Mouse (Mus musculus) forebrain, embryonic 13.5 days (tissue): ENCODE measurements around the gene Sptlc2. TPM values are rescaled to one million over a fixed set of nuclear protein-coding genes. Genes with fewer than 3 reads are reported as not detected.
"Not testable (repeated sequence)": the region's sequence is repeated elsewhere in the genome, so short reads cannot be mapped to it uniquely, and the experiment has no call there.

Experiments used
- ATAC-seq: fragments of 200-750 bp; cut with Nextera tagmentation; 2 replicates; pipeline ENCODE4 v1.8.0; 2017
- H3K27ac ChIP-seq: fragments of 300-500 bp; sonication (generic); 2 replicates; pipeline ENCODE4 v1.5.1; 2015; ENCODE audit warnings: inconsistent platforms, mild to moderate bottlenecking, moderate library complexity
- H3K27me3 ChIP-seq: fragments of 300-500 bp; sonication (generic); 2 replicates; pipeline ENCODE4 v1.6.1; 2015; ENCODE audit warnings: mild to moderate bottlenecking, inconsistent platforms
- H3K36me3 ChIP-seq: fragments of 300-500 bp; sonication (generic); 2 replicates; pipeline ENCODE4 v1.6.1; 2015; ENCODE audit warnings: mild to moderate bottlenecking, inconsistent platforms; ENCODE audit not compliant: poor library complexity, severe bottlenecking
- H3K4me1 ChIP-seq: fragments of 300-500 bp; sonication (generic); 2 replicates; pipeline ENCODE4 v1.6.1; 2015; ENCODE audit warnings: inconsistent platforms
- H3K4me2 ChIP-seq: fragments of 300-500 bp; sonication (generic); 2 replicates; pipeline ENCODE4 v1.6.1; 2015; ENCODE audit warnings: inconsistent platforms, mild to moderate bottlenecking, moderate library complexity
- H3K4me3 ChIP-seq: fragments of 300-500 bp; sonication (generic); 2 replicates; pipeline ENCODE4 v1.5.1; 2015; ENCODE audit warnings: mild to moderate bottlenecking, inconsistent platforms
- H3K9ac ChIP-seq: fragments of 300-500 bp; sonication (generic); 2 replicates; pipeline ENCODE4 v1.6.1; 2015; ENCODE audit warnings: mild to moderate bottlenecking, inconsistent platforms
- H3K9me3 ChIP-seq: fragments of 300-500 bp; sonication (generic); replicated peaks from 2 replicates; pipeline ENCODE4 v1.6.1; 2016; ENCODE audit warnings: inconsistent platforms
- WGBS: fragments of 180-500 bp; shearing (Covaris S2); methylation state at CpG from one replicate; pipeline ENCODE4 v1.1.7; 2015; 5-methylcytosine and 5-hydroxymethylcytosine counted together
- polyA plus RNA-seq: library from polyadenylated mRNA; unstranded; fragments of >200 nt; fragmentation: Nextera tagmentation; extraction: Ambion mirVana; gene quantifications from 2 replicates; pipeline ENCODE4 v1.2.1, GENCODE M21; 2015

Gene Sptlc2
- polyA plus RNA-seq, 1 experiment from 2014 or later = 50.1 TPM

DNA sequence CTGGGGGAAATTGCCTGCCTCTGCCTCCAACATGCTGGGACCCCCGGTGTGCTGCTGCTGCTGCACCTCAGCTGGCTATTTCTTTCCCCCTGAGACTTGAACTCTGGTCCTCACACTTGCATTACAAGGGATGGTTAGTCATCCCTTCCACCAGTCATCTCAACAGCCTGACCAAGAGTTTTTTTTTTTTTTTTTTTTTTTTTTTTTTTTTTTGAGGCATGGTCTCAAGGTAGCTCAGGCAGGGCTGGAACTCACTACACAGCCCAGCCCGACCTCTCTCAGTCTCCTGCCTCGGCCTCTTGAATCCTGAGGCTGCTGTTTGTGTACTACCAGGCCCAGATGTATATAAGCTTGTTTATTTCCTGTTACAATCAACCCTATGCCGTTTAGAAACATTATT, 103.9 kb downstream of the Sptlc2 start:
- Histone ChIP-seq H3K4me2 (no peak overlapping the region), H3K27ac (no peak overlapping the region), H3K9ac (no peak overlapping the region), H3K36me3 (no peaks in the 10 kb centered on the region), H3K4me3 (no peak overlapping the region), H3K4me1 (no peaks in the 10 kb centered on the region), H3K9me3 (no peaks in the 10 kb centered on the region), H3K27me3 (no peaks in the 10 kb centered on the region)
- 76% methylated on average over 4 of the region's 4 CpGs for WGBS
- ATAC-seq = no peak

DNA sequence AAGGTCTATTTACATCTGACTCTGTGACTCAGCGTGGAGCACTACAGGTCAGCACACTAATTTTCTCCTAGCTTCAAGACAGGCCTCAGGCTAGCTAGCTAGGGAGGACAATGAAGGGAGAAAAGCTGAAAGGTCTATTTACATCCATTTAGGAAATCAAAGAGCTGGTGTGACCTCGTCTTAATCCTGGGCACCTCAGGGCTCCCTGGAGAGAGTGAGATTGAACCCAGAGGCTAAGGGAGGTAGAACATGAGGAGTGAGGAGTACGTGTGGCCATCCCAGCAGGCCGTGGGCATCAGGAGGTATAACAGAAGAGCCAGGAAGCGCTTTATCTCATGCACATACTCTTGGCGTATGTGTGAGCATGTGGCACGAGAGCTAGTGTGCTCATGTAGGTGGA, 104.4 kb downstream of the Sptlc2 start:
- no peak for ATAC-seq
- WGBS = 49% methylated on average over 7 of the region's 7 CpGs
- no peak overlapping the region for H3K9ac ChIP-seq

DNA sequence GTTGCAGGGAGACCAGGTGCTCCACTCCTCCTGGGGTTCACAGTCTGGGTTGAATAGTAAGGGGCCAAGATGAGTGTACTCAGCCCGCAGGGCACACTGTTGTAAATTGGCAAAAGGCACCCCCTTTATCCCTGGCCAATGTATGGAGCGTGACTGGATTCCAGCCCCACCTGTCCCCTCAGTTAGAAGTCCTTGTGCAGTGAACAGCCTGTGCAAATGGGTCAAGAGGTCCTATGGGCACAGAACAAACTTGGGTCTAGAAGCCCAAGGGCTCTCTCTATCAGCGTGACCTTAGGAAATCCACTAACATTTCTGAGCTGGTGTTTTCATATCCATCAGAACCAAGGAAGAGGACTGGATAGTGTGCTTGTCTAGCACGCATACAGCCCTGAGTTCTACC, 105.4 kb downstream of the Sptlc2 start:
- Histone ChIP-seq H3K4me1 (peaks cover 4% of the 10 kb centered on the region; the same call in 1 of the 2 replicates), H3K36me3 (no peaks in the 10 kb centered on the region), H3K4me2 (no peak overlapping the region), H3K4me3 (no peak overlapping the region), H3K9me3 (no peaks in the 10 kb centered on the region), H3K27ac (no peak overlapping the region), H3K9ac (no peak overlapping the region), H3K27me3 (no peaks in the 10 kb centered on the region)
- ATAC-seq = no peak
- WGBS = 95% methylated on average over 4 of the region's 4 CpGs

More for the DNA sequence above, 104.4 kb downstream of the Sptlc2 start:
- Histone ChIP-seq H3K27ac (no peak overlapping the region), H3K36me3 (no peaks in the 10 kb centered on the region), H3K4me2 (no peak overlapping the region), H3K27me3 (no peaks in the 10 kb centered on the region), H3K4me1 (no peaks in the 10 kb centered on the region), H3K4me3 (no peak overlapping the region), H3K9me3 (no peaks in the 10 kb centered on the region)

DNA sequence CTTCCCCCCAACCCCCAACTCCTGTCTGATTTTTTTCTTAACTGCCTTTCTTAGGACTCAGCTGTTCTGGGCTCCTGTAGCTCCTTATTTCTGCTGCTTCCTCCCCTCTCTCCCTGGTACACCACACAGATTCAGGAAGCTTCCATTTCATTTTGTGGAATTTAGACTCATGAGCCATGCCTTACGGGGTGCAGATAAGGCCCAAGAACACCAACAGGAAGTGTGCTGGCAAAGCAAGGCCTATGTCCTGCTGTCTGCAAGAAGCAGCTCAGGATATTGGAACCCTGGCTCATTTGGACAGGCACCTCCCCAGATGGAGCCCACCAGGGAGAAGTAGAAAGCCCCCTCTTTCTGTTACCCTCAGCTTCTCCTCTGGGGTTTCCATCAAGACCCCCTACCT, 106.4 kb downstream of the Sptlc2 start:
- Histone ChIP-seq H3K27ac (no peak overlapping the region), H3K4me1 (peaks cover 4% of the 10 kb centered on the region; the same call in 1 of the 2 replicates), H3K9ac (no peak overlapping the region), H3K9me3 (no peaks in the 10 kb centered on the region), H3K4me2 (no peak overlapping the region), H3K27me3 (no peaks in the 10 kb centered on the region), H3K36me3 (peaks cover 2% of the 10 kb centered on the region; the same call in 1 of the 2 replicates), H3K4me3 (no peak overlapping the region)
- no peak for ATAC-seq
- 93% methylated on average over 1 of the region's 1 CpGs for WGBS

DNA sequence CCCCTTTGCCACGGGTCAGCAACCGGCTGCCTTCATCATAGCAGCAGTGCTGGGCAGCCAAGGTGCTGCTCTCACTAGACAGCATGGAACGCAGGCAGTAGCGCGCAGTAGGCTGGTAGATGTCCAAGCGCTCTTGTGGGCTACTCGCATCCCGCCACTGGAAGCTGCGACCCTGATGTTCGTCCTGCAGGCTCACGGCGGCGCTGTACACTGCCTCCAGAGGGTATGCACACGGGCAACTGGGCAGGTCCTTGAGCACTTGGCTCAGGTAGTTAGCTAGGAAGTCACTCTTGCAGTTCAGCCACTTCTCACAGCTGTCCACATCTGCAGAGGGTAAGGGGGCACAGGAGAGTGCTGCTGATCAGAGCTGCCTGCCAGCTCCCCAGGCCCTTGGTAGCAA, 108.3 kb downstream of the Sptlc2 start:
- no peak overlapping the region for H3K9ac ChIP-seq
- no peaks in the 10 kb centered on the region for H3K27me3 ChIP-seq
- H3K36me3 ChIP-seq = peaks cover 21% of the 10 kb centered on the region
- no peak overlapping the region for H3K27ac ChIP-seq
- ATAC-seq = no peak
- WGBS = 35% methylated on average over 14 of the region's 14 CpGs
- no peak overlapping the region for H3K4me2 ChIP-seq
- no peak overlapping the region for H3K4me3 ChIP-seq
- H3K4me1 ChIP-seq = peaks cover 4% of the 10 kb centered on the region; the same call in 1 of the 2 replicates
- no peaks in the 10 kb centered on the region for H3K9me3 ChIP-seq

DNA sequence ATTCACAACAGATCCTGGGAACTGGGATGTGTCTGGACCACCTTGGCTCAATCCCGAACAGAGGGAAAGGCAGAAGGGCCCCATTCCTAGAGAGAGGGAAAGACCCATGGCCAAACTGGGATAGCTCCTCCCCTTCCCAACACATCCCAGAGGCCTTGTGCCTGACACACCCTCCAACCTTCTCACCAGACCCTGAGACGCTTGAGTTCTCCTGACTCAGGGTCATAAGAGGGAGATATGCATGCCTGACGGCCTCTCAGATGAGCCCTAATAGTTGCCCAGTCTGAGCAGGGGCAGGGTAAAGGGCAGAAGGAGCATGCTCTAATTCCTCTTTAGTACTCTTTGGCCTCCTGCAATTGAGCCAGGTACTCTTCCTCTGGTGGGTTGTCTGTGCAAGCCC, 108.8 kb downstream of the Sptlc2 start:
- Histone ChIP-seq H3K27ac (no peak overlapping the region), H3K4me1 (peaks cover 4% of the 10 kb centered on the region; the same call in 1 of the 2 replicates), H3K4me3 (no peak overlapping the region), H3K36me3 (peaks cover 26% of the 10 kb centered on the region), H3K9me3 (no peaks in the 10 kb centered on the region), H3K27me3 (no peaks in the 10 kb centered on the region), H3K4me2 (no peak overlapping the region), H3K9ac (no peak overlapping the region)
- no peak for ATAC-seq
- 71% methylated on average over 3 of the region's 3 CpGs for WGBS

DNA sequence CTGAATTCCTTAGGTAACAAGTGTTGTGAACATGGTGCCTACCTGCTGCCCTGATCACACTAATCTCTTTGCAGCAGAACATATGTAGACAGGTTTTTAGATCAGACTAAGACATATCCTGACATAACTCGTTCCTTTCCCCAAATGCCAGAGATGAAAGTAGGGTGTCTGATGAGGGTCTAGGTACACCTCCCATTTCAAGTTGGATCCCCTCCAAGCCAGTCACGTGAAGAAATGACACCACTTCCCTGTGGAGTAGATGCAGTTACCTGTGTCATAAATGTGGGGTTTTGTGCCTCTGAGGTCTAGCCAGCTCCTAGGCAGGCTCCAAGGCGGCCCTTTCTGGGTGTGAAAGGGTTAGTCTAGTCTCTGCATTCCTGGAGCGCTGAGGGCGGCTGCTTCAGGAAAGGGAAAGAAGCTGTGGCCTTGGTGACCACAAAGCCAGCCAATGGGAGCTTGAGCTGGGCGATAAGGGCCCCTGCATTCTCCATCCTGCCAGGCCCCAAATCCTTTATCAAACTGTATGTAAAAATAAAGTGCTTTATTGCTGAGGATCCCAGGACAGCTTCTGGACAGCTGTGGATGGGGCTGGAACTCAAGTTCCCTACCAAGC, 109.9 kb downstream of the Sptlc2 start:
- Histone ChIP-seq H3K4me2 (no peak overlapping the region), H3K4me3 (no peak overlapping the region), H3K4me1 (peaks cover 4% of the 10 kb centered on the region; the same call in 1 of the 2 replicates), H3K9ac (no peak overlapping the region), H3K27ac (no peak overlapping the region), H3K36me3 (peaks cover 37% of the 10 kb centered on the region), H3K9me3 (no peaks in the 10 kb centered on the region), H3K27me3 (no peaks in the 10 kb centered on the region)
- WGBS = 23% methylated on average over 6 of the region's 6 CpGs
- no peak for ATAC-seq

DNA sequence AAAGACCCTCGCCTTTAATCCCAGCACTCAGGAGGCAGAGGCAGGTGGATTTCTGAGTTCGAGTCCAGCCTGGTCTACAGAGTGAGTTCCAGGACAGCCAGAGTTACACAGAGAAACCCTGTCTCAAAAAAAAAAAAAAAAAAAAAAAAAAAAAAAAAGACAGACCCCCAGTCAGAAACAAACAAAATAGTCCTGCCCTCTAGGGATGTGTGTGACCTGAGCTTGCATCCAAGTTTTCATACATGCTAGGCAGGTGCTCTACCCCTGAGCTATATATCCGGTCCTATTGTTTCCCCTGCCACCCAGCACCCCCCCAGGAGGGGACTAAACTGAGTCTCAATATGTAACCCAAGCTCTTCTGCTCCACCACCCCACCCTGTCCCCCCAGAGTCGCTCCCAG, 110.9 kb downstream of the Sptlc2 start:
- H3K4me1 ChIP-seq, H3K27me3 ChIP-seq, H3K9ac ChIP-seq, H3K4me2 ChIP-seq, H3K9me3 ChIP-seq, ATAC-seq, H3K27ac ChIP-seq, H3K4me3 ChIP-seq: not testable (repeated sequence)
- WGBS = 94% methylated on average over 4 of the region's 4 CpGs
- peaks cover 47% of the 10 kb centered on the region for H3K36me3 ChIP-seq

DNA sequence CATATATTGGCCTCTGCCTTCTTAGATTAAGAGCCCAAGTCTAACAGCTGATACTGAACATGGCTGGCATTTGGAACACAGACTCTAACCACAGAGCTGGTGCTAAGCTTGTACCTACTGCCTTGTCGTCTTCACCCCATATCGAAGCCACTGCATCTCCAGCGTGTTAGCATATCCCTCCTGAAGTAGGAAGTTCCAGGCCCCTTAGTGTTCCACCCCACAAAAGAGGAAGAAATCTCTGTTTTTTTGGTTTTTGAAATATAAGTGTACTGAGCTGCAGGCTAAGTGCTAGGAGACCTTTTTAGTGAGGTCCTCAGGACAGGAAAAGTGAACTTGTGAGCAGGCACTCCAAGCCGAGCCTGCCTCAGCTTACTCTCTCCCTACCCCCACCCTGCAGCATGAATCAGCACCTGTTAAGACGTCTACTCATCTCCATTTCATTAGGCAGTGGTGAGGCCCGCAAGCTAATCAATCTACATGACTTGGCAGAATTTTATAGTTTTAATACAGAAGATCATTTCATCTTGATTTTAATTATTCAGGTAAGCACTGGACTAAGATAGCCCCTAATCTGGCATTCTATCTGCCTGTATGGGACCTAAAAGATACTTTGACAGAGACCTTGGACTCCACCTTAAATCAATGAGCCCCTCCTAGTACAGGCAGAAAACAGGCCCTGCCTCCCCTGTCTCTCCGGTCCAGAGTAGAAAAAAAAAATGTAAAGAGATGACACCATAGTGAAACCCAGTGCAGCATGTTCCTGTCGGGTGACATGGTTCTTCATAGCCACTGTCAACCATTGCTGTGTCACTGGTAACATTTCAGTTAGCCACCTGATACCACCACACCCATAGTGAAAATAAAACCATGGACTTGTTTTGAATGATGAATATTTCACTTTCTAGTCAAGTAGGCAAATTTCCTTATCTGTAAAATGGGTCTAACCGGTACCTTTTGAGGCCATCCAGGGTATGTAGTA, 113.0 kb downstream of the Sptlc2 start:
- H3K4me1 ChIP-seq = peaks cover 4% of the 10 kb centered on the region; the same call in 1 of the 2 replicates
- no peak overlapping the region for H3K9ac ChIP-seq
- no peaks in the 10 kb centered on the region for H3K27me3 ChIP-seq
- ATAC-seq = no peak
- no peak overlapping the region for H3K27ac ChIP-seq
- WGBS = 92% methylated on average over 9 of the region's 9 CpGs
- no peak overlapping the region for H3K4me2 ChIP-seq
- H3K36me3 ChIP-seq = peaks cover 68% of the 10 kb centered on the region
- no peak overlapping the region for H3K4me3 ChIP-seq
- H3K9me3 ChIP-seq = no peaks in the 10 kb centered on the region

DNA sequence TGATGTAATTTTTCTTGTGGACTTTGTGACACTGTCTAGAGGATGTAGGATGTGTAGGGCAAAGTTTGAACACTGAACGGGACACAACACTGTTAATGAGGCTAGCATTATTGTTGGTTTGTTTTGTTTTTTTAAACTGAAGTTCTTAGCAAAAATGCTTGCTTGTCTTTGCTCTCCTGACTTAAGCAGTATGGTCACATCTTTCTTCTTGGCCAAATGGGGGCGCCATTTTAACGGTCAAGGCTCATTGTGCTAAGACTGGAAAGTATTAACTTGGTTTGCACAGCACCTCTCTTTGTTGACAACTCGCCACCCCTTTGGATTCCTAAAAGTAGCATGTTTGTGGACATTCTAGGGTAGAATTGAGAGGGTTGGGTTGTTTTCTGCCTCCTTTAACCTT, 120.5 kb downstream of the Sptlc2 start:
- Histone ChIP-seq H3K36me3 (peaks cover 52% of the 10 kb centered on the region), H3K27ac (no peak overlapping the region), H3K9me3 (no peaks in the 10 kb centered on the region), H3K27me3 (no peaks in the 10 kb centered on the region), H3K9ac (peak overlapping the region; percentile 93), H3K4me3 (peak overlapping the region; percentile 83), H3K4me2 (peak overlapping the region; percentile 97), H3K4me1 (peaks cover 27% of the 10 kb centered on the region)
- 24% methylated on average over 4 of the region's 4 CpGs for WGBS
- ATAC-seq = no peak

DNA sequence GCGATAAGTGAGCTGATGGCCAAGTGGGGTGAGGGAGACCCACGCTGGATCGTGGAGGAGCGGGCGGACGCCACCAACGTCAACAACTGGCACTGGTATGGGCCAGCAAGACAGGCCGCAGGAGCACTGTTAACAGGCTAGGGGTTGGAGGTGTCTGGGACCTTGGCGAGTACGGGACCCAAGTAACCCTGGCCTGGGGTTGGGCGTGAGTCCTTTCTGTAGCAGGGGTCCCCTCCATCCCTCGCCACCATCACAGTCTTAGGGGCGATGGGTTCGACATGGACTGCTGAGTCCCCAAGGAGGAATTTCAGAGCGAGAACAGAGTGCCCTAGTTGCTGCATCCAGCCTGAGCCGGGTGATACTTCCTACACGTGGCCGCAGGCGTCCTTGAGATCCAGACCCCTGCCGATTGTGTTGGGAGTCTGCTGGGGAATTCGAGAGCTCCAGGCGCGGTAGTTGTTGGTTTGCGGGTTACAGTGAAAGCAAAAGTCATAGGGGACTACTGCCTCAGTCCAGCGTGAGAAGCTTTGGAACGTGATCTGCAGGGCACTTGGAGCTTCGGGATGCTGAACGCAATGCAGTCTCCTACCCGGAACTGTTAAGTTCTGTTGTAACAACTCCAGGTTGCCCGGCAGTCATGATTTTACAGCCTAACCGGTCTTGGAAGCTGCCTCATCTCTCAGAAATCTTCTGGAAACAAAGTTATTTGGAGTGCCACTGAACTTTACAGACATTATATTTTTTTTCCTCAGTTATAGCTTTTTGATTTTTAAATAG, 121.1 kb downstream of the Sptlc2 start:
- H3K9ac ChIP-seq = peak overlapping the region; percentile 93
- peak overlapping the region; percentile 97 for H3K4me2 ChIP-seq
- peaks cover 27% of the 10 kb centered on the region for H3K4me1 ChIP-seq
- H3K9me3 ChIP-seq = no peaks in the 10 kb centered on the region
- peaks cover 50% of the 10 kb centered on the region for H3K36me3 ChIP-seq
- ATAC-seq = peak; percentile 66
- H3K27me3 ChIP-seq = no peaks in the 10 kb centered on the region
- under 1% methylated on average over 31 of the region's 31 CpGs for WGBS
- H3K4me3 ChIP-seq = peak overlapping the region; percentile 83
- H3K27ac ChIP-seq = peak overlapping the region; percentile 83
